Mouse (Mus musculus) hematopoietic stem cell, adult 5-6 weeks (primary cell): Measurements from ENCODE around the gene Epha10. TPM values are rescaled to one million over a fixed set of nuclear protein-coding genes. Genes with fewer than 3 reads are reported as not detected.
"Not testable (repeated sequence)": the region's sequence is repeated elsewhere in the genome, so short reads cannot be mapped to it uniquely, and the experiment has no call there.

Source experiments
- ATAC-seq, 2 experiments: fragments of 125-278 bp in 1 of 2; replicated peaks in 1 of 2; 2 replicates each; pipeline ENCODE4 v1.8.0; 2016 to 2017; ENCODE audit warnings: inconsistent platforms in 2 of 2, mild to moderate bottlenecking in 2 of 2, moderate number of reproducible peaks in 2 of 2, low read depth in 1 of 2, moderate TSS enrichment in 1 of 2; ENCODE audit not compliant: low FRiP score in 2 of 2, poor library complexity in 2 of 2, severe bottlenecking in 2 of 2, insufficient read depth in 1 of 2, low TSS enrichment in 1 of 2
- total RNA-seq: library from RNA; stranded (forward); fragments of 172-1452, 232-1000 nt; gene quantifications from 2 replicates; pipeline ENCODE4 v1.2.3, GENCODE M21; 2017

The Epha10 gene
- total RNA-seq, 1 experiment from 2014 or later = not detected

GRCm38 (mm10) chr4:124888702-124889101 is 8.0 kb downstream of the Epha10 start:
- ATAC-seq = no peak

GRCm38 (mm10) chr4:124889935-124890334 is 9.2 kb downstream of the Epha10 start:
- ATAC-seq = no peak

GRCm38 (mm10) chr4:124890831-124891230 is 10.1 kb downstream of the Epha10 start:
- no peak for ATAC-seq

GRCm38 (mm10) chr4:124893769-124894168 is 13.1 kb downstream of the Epha10 start:
- no peak for ATAC-seq

- ATAC-seq = peak; percentile 36 to 53; a peak in 1 of 4 replicates
Observed at GRCm38 (mm10) chr4:124894508-124895428, 14.1 kb downstream of the Epha10 start.

- ATAC-seq = no peak
Observed at GRCm38 (mm10) chr4:124898428-124898827, 17.7 kb downstream of the Epha10 start.

GRCm38 (mm10) chr4:124899906-124900305 is 19.2 kb downstream of the Epha10 start:
- ATAC-seq = no peak

- no peak for ATAC-seq
Observed at GRCm38 (mm10) chr4:124905417-124905816, 24.7 kb downstream of the Epha10 start.

- ATAC-seq = no peak
Observed at GRCm38 (mm10) chr4:124905971-124906822, 25.5 kb downstream of the Epha10 start.

GRCm38 (mm10) chr4:124928102-124928501 is 47.4 kb downstream of the Epha10 start:
- ATAC-seq = no peak

GRCm38 (mm10) chr4:124936613-124937471 is 56.1 kb downstream of the Epha10 start, which contains the start of gene 9930104L06Rik:
9930104L06Rik (plus strand) TSS chr4:124937048.
- peak; percentile 99 for ATAC-seq

- not testable (repeated sequence) for ATAC-seq
Observed at GRCm38 (mm10) chr4:124939211-124939610, 58.5 kb downstream of the Epha10 start, which contains the start of gene Cdca8. Cdca8 (minus strand) TSS chr4:124939311.

GRCm38 (mm10) chr4:124943022-124943421 is 62.3 kb downstream of the Epha10 start:
- ATAC-seq = peak; percentile 73 to 77; a peak in 2 of 4 replicates

- ATAC-seq = no peak
Observed at GRCm38 (mm10) chr4:124943781-124944180, 63.1 kb downstream of the Epha10 start.

- no peak for ATAC-seq
Observed at GRCm38 (mm10) chr4:124944961-124945360, 64.3 kb downstream of the Epha10 start.

- no peak for ATAC-seq
Observed at GRCm38 (mm10) chr4:124949488-124949887, 68.8 kb downstream of the Epha10 start.
